Mouse (Mus musculus) midbrain, embryonic 14.5 days (tissue): ENCODE measurements around the gene Asnsd1. TPM values are rescaled to one million over a fixed set of nuclear protein-coding genes. Genes with fewer than 3 reads are reported as not detected.

ENCODE experiments used
- ATAC-seq: fragments of 200-750 bp; cut with Nextera tagmentation; 2 replicates; pipeline ENCODE4 v1.8.0; 2017; ENCODE audit warnings: moderate number of reproducible peaks, moderate library complexity; ENCODE audit not compliant: low FRiP score, low TSS enrichment
- DNase-seq: peaks from one replicate; pipeline ENCODE4 v3.0.0-alpha.2; 2015
- H3K27ac ChIP-seq: fragments of 300-500 bp; sonication (generic); replicated peaks from 2 replicates; pipeline ENCODE4 v1.5.1; 2014; ENCODE audit warnings: mild to moderate bottlenecking, low read depth, low read length, moderate library complexity
- H3K27me3 ChIP-seq: fragments of 300-500 bp; sonication (generic); 2 replicates; pipeline ENCODE4 v1.6.1; 2014; ENCODE audit warnings: low read length, control low read depth, mixed read lengths; ENCODE audit not compliant: control insufficient read depth, insufficient read depth
- H3K36me3 ChIP-seq: fragments of 300-500 bp; sonication (generic); 2 replicates; pipeline ENCODE4 v1.6.1; 2014; ENCODE audit warnings: low read length, control low read depth; ENCODE audit not compliant: control insufficient read depth, insufficient read depth
- H3K4me1 ChIP-seq: fragments of 300-500 bp; sonication (generic); 2 replicates; pipeline ENCODE4 v1.6.1; 2014; ENCODE audit warnings: mild to moderate bottlenecking, antibody characterized with exemption, low read length, control low read depth; ENCODE audit not compliant: control insufficient read depth, insufficient read depth
- H3K4me2 ChIP-seq: fragments of 300-500 bp; sonication (generic); 2 replicates; pipeline ENCODE4 v1.6.1; 2014; ENCODE audit warnings: mild to moderate bottlenecking, low read length, moderate library complexity
- H3K4me3 ChIP-seq: fragments of 300-500 bp; sonication (generic); replicated peaks from 2 replicates; pipeline ENCODE4 v1.5.1; 2014; ENCODE audit warnings: low read depth, low read length
- H3K9ac ChIP-seq: fragments of 300-500 bp; sonication (generic); replicated peaks from 2 replicates; pipeline ENCODE4 v1.6.1; 2014; ENCODE audit warnings: mild to moderate bottlenecking, low read length, moderate library complexity
- H3K9me3 ChIP-seq: fragments of 300-500 bp; sonication (generic); 2 replicates; pipeline ENCODE4 v1.6.1; 2016; ENCODE audit warnings: low read length, control low read depth, mixed read lengths; ENCODE audit not compliant: control insufficient read depth
- WGBS: fragments of 180-500 bp; shearing (Covaris S2); extraction: QIAGEN DNeasy Blood & Tissue Kit; methylation state at CpG from one replicate; pipeline ENCODE4 v1.1.7; 2014; 5-methylcytosine and 5-hydroxymethylcytosine counted together
- polyA plus RNA-seq: library from polyadenylated mRNA; unstranded; fragments of >200 nt; fragmentation: Nextera tagmentation; extraction: Ambion mirVana; gene quantifications from 2 replicates; pipeline ENCODE4 v1.2.1, GENCODE M21; 2014

The Asnsd1 gene
- polyA plus RNA-seq, 1 experiment from 2014 or later = 71.2 TPM

DNA sequence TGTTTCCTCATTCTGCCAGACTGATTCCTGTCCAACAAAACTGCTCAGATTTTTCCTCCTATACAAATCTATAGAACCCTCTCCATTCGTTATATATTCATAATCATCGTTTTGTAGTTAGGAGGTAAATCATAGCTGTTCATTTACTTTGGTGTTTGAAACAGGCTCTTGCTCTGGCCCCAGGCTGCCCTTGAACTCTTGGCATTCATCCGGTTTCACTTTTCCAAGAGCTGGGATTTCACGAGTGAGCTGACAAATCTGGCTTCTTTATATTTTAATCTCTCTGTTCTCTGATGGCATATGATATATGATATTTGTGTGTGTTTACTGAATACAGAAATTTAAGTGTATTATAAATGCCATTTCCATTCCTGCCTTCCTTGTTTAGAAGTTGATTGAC lies 52.0 kb downstream of the Asnsd1 start:
- Histone ChIP-seq H3K4me2 (no peak overlapping the region), H3K9ac (no peak overlapping the region), H3K27me3 (no peaks in the 10 kb centered on the region), H3K36me3 (0 out of 2 replicates have a peak, but pooled peaks cover 14% of the 10 kb centered on the region), H3K4me1 (no peaks in the 10 kb centered on the region), H3K27ac (no peak overlapping the region), H3K4me3 (no peak overlapping the region), H3K9me3 (no peaks in the 10 kb centered on the region)
- 94% methylated on average over 4 of the region's 4 CpGs for WGBS
- ATAC-seq (no peak), DNase-seq (no peak)

DNA sequence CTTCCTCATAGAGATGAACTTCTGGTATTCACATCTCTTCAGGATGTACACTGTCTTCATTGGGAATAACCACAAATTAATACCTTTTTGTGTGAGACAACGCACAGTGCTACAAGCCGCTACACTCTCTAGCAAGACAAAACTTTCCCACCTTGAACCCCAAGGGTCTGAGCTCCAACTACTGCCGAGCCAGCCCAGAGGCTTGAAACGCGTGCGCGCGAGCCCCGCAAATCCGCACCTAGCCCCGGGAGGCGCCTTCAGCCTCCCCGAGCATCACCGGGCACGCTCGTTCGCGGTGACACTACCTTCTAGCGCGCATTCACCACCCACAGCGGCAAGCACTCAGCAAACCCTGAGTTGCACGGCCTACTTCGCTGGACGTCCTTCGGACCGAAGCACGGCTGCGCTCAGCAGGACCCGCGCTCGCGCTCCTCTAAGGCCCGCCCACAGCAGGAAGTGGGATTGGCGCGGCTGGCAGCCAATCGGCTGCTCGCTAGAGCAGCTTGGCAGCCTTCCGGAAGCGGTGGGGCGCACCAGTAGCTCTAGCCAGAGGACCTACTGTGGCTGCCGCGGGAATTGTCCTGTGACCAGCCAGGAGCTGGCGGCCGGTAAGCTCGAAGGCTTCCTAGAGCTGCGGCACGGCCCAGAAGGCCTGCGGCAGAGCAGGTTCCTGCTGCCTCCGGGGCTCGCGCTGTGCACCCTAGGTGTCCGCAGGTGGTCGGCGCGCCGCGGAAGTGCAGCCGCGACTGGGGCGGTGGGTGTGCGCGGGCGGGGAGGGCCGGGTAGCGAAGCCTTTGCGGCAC lies 55.8 kb downstream of the Asnsd1 start, which contains the start of the genes Pms1, Ormdl1 and Gm28778:
TSS of gene Pms1 (minus strand) at position 438 of the 803 bp plus-strand sequence.
TSS of gene Ormdl1 (plus strand) at position 515 of the 803 bp plus-strand sequence.
TSS of gene Gm28778 (plus strand) at position 531 of the 803 bp plus-strand sequence.
- under 1% methylated on average over 66 of the region's 66 CpGs for WGBS
- no peaks in the 10 kb centered on the region for H3K4me1 ChIP-seq

More for the DNA sequence above, 55.8 kb downstream of the Asnsd1 start, which contains the start of the genes Pms1, Ormdl1 and Gm28778:
- H3K36me3 ChIP-seq = 0 out of 2 replicates have a peak, but pooled peaks cover 7% of the 10 kb centered on the region
- no peaks in the 10 kb centered on the region for H3K9me3 ChIP-seq
- H3K27me3 ChIP-seq = no peaks in the 10 kb centered on the region
- peak within 1 kb of the TSS; percentile 79 for H3K4me3 ChIP-seq
- H3K9ac ChIP-seq = peak within 1 kb of the TSS; percentile 75
- DNase-seq = peak; percentile 97
- peak; percentile 100 for ATAC-seq
- peak within 1 kb of the TSS; percentile 86 for H3K27ac ChIP-seq
- H3K4me2 ChIP-seq = peak within 1 kb of the TSS; percentile 68

Other genes with a start within 250 kb of the Asnsd1 start
- not detected in 2 replicates for gene 1700019A02Rik, start 165.1 kb downstream of the Asnsd1 start, polyA plus RNA-seq
- 5.9 and 10.8 TPM in 2 replicates for gene Pms1, start 55.7 kb downstream of the Asnsd1 start, polyA plus RNA-seq
- 66.1 and 74.8 TPM in 2 replicates for gene Ormdl1, start 55.7 kb downstream of the Asnsd1 start, polyA plus RNA-seq
- gene Gm28778, start 55.6 kb downstream of the Asnsd1 start, polyA plus RNA-seq = not detected in 2 replicates
- gene Osgepl1, start 39.1 kb downstream of the Asnsd1 start, polyA plus RNA-seq = 21.8 and 24.2 TPM in 2 replicates
- gene Asdurf, start 133 bp downstream of the Asnsd1 start, polyA plus RNA-seq = 9.4 and 11.5 TPM in 2 replicates
- 2.4 and 2.5 TPM in 2 replicates for gene Gm28551, start 85 bp downstream of the Asnsd1 start, polyA plus RNA-seq